Mouse (Mus musculus) CD8-positive naive resting alpha-beta T cell, adult 2 months (primary cell): Measurements from ENCODE around the gene Odf4.
"Not testable (repeated sequence)": the region's sequence is repeated elsewhere in the genome, so short reads cannot be mapped to it uniquely, and the experiment has no call there.

ENCODE experiments used
- DNase-seq, 2 experiments: peaks; one replicate each; pipeline ENCODE4 v3.0.0; 2022; ENCODE audit warnings: low read depth in 2 of 2, low spot score in 2 of 2

The Odf4 gene

GRCm38 (mm10) chr11:68946806-68947440 is 20.0 kb upstream of the Odf4 start:
- DNase-seq = no peak

- DNase-seq = no peak
Observed at GRCm38 (mm10) chr11:68946001-68946400, 19.1 kb upstream of the Odf4 start.

GRCm38 (mm10) chr11:68945245-68945644 is 18.4 kb upstream of the Odf4 start:
- DNase-seq = no peak

- no peak for DNase-seq
Observed at GRCm38 (mm10) chr11:68942731-68943130, 15.8 kb upstream of the Odf4 start.

GRCm38 (mm10) chr11:68940516-68940915 is 13.6 kb upstream of the Odf4 start:
- no peak for DNase-seq

GRCm38 (mm10) chr11:68939451-68940304 is 12.8 kb upstream of the Odf4 start:
- DNase-seq = peak; percentile 69 to 82

- DNase-seq = not testable (repeated sequence)
Observed at GRCm38 (mm10) chr11:68936951-68937350, 10.1 kb upstream of the Odf4 start.

GRCm38 (mm10) chr11:68933885-68934507 is 7.1 kb upstream of the Odf4 start:
- DNase-seq = no peak

- no peak for DNase-seq
Observed at GRCm38 (mm10) chr11:68929947-68930346, 3.1 kb upstream of the Odf4 start.

GRCm38 (mm10) chr11:68924749-68925148 is 2.1 kb downstream of the Odf4 start:
- no peak for DNase-seq

- no peak for DNase-seq
Observed at GRCm38 (mm10) chr11:68923191-68923590, 3.7 kb downstream of the Odf4 start.

- no peak for DNase-seq
Observed at GRCm38 (mm10) chr11:68914566-68914965, 12.3 kb downstream of the Odf4 start.

- DNase-seq = no peak
Observed at GRCm38 (mm10) chr11:68911531-68912177, 15.2 kb downstream of the Odf4 start.

- no peak for DNase-seq
Observed at GRCm38 (mm10) chr11:68908846-68909503, 17.9 kb downstream of the Odf4 start.

GRCm38 (mm10) chr11:68907251-68907650 is 19.6 kb downstream of the Odf4 start:
- DNase-seq = no peak

GRCm38 (mm10) chr11:68906461-68906790 is 20.5 kb downstream of the Odf4 start:
- no peak for DNase-seq

- DNase-seq = no peak
Observed at GRCm38 (mm10) chr11:68905665-68906460, 21.0 kb downstream of the Odf4 start.

- DNase-seq = no peak
Observed at GRCm38 (mm10) chr11:68905138-68905531, 21.7 kb downstream of the Odf4 start.

- DNase-seq = peak; percentile 57 to 72
Observed at GRCm38 (mm10) chr11:68904375-68905137, 22.3 kb downstream of the Odf4 start.

GRCm38 (mm10) chr11:68903775-68904174 is 23.1 kb downstream of the Odf4 start:
- no peak for DNase-seq
